Mouse (Mus musculus): Measurements from ENCODE around the gene Palld. TPM values are rescaled to one million over a fixed set of nuclear protein-coding genes. Genes with fewer than 3 reads are reported as not detected.

Palld gene
- polyA plus RNA-seq, 1 experiment from 2014 or later: 7.2 TPM

- 93% methylated on average over 5 of the region's 5 CpGs for WGBS (ENCODE audit: missing documents)
- H3K27ac ChIP-seq: no peak overlapping the region
- H3K4me3 ChIP-seq (ENCODE audit: inconsistent target): no peak overlapping the region
- no peaks in the 10 kb centered on the region for H3K79me2 ChIP-seq (ENCODE audit: inconsistent target)
- H3K36me3 ChIP-seq (ENCODE audit: inconsistent target): no peaks in the 10 kb centered on the region
Observed at GRCm38 (mm10) chr8:61561220-61561619, 341.3 kb downstream of the Palld start.

DNA sequence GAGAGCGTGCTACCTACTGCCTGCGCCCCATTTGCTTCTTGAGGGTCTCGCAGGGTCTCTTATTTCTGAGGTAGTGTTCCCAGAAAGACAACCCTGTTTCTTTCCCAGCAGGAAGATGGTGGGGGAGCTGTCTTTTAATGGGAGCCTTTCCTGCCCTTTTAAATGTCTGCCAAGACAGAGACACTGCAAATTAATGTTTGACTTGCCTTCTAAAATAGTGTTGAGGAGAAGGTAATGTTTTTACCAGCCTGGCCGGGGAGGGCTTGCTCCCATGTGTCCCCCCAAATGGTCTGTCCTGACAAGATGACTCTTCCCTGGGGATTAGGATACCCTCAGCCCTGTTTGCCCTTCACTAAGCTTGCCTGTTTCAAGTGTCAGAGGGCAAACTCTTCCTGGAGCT, 342.5 kb downstream of the Palld start:
- no peaks in the 10 kb centered on the region for H3K36me3 ChIP-seq (ENCODE audit: inconsistent target)
- no peak overlapping the region for H3K27ac ChIP-seq
- H3K4me3 ChIP-seq (ENCODE audit: inconsistent target): no peak overlapping the region
- no peaks in the 10 kb centered on the region for H3K79me2 ChIP-seq (ENCODE audit: inconsistent target)
- WGBS (ENCODE audit: missing documents): 100% methylated on average over 4 of the region's 4 CpGs

GRCm38 (mm10) chr8:61559450-61559849, 343.0 kb downstream of the Palld start:
- 96% methylated on average over 5 of the region's 5 CpGs for WGBS (ENCODE audit: missing documents)
- H3K4me3 ChIP-seq (ENCODE audit: inconsistent target): no peak overlapping the region
- no peaks in the 10 kb centered on the region for H3K79me2 ChIP-seq (ENCODE audit: inconsistent target)
- H3K36me3 ChIP-seq (ENCODE audit: inconsistent target): no peaks in the 10 kb centered on the region
- no peak overlapping the region for H3K27ac ChIP-seq

- H3K36me3 ChIP-seq (ENCODE audit: inconsistent target): no peaks in the 10 kb centered on the region
- WGBS (ENCODE audit: missing documents): 68% methylated on average over 12 of the region's 12 CpGs
- H3K27ac ChIP-seq: no peak overlapping the region
Observed at GRCm38 (mm10) chr8:61558051-61558846, 344.2 kb downstream of the Palld start.

GRCm38 (mm10) chr8:61557036-61557435, 345.5 kb downstream of the Palld start:
- Histone ChIP-seq H3K79me2 (ENCODE audit: inconsistent target) (no peaks in the 10 kb centered on the region), H3K4me3 (ENCODE audit: inconsistent target) (no peak overlapping the region), H3K27ac (no peak overlapping the region), H3K36me3 (ENCODE audit: inconsistent target) (no peaks in the 10 kb centered on the region)

More at GRCm38 (mm10) chr8:61558051-61558846, 344.2 kb downstream of the Palld start:
- no peak overlapping the region for H3K4me3 ChIP-seq (ENCODE audit: inconsistent target)
- H3K79me2 ChIP-seq (ENCODE audit: inconsistent target): no peaks in the 10 kb centered on the region

GRCm38 (mm10) chr8:61556219-61556618, 346.3 kb downstream of the Palld start:
- WGBS (ENCODE audit: missing documents): 94% methylated on average over 8 of the region's 8 CpGs
- H3K27ac ChIP-seq: no peak overlapping the region
- no peaks in the 10 kb centered on the region for H3K79me2 ChIP-seq (ENCODE audit: inconsistent target)
- H3K36me3 ChIP-seq (ENCODE audit: inconsistent target): no peaks in the 10 kb centered on the region
- no peak overlapping the region for H3K4me3 ChIP-seq (ENCODE audit: inconsistent target)

DNA sequence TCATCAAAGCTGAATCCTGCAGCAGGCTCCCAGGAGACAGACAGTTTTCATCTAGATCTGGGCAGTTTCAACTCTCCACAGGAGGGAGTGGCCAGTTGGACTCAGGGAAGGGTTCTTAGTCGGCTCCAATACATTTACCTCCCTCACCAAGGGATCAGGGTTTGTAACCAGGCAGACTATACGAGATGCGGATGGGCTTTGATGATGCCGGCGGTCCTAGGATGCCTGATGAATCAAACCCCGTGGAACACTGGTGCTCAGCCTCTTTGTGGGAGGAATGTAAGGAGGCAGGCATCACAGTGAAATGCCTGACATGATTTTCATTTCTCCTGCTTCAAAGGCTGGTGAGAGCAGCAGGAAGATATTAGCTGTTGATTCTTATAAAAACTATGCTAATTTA, 347.1 kb downstream of the Palld start:
- Histone ChIP-seq H3K4me3 (ENCODE audit: inconsistent target) (no peak overlapping the region), H3K27ac (no peak overlapping the region), H3K79me2 (ENCODE audit: inconsistent target) (no peaks in the 10 kb centered on the region), H3K36me3 (ENCODE audit: inconsistent target) (no peaks in the 10 kb centered on the region)
- 92% methylated on average over 6 of the region's 6 CpGs for WGBS (ENCODE audit: missing documents)

GRCm38 (mm10) chr8:61552755-61553402, 349.6 kb downstream of the Palld start:
- Histone ChIP-seq H3K36me3 (ENCODE audit: inconsistent target) (no peaks in the 10 kb centered on the region), H3K4me3 (ENCODE audit: inconsistent target) (no peak overlapping the region), H3K79me2 (ENCODE audit: inconsistent target) (no peaks in the 10 kb centered on the region), H3K27ac (no peak overlapping the region)
- 85% methylated on average over 8 of the region's 8 CpGs for WGBS (ENCODE audit: missing documents)

DNA sequence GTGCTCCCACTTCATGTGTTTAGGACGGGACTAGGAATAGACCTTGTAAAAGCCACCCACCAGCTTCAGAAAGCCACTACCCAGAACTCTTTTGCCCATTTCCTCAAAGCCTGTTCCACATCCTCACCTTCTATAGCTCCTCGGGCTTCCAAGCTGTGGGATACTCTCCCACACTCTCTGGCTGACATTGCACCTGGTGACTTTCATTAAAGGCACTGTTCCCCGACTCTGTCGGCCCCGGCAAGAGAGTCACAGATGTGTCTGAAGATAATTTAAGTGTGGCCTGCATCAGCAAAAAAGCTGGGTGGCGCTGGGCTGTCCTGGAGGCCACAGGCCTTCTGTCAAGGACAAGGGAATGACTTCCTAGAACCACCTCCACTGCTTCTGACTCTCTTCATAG, 350.3 kb downstream of the Palld start:
- WGBS (ENCODE audit: missing documents): 79% methylated on average over 6 of the region's 6 CpGs
- Histone ChIP-seq H3K4me3 (ENCODE audit: inconsistent target) (no peak overlapping the region), H3K27ac (no peak overlapping the region), H3K79me2 (ENCODE audit: inconsistent target) (no peaks in the 10 kb centered on the region), H3K36me3 (ENCODE audit: inconsistent target) (no peaks in the 10 kb centered on the region)

GRCm38 (mm10) chr8:61550006-61550748, 352.3 kb downstream of the Palld start:
- no peak overlapping the region for H3K4me3 ChIP-seq (ENCODE audit: inconsistent target)
- 97% methylated on average over 22 of the region's 27 CpGs for WGBS (ENCODE audit: missing documents)
- H3K27ac ChIP-seq: no peak overlapping the region
- H3K36me3 ChIP-seq (ENCODE audit: inconsistent target): no peaks in the 10 kb centered on the region
- no peaks in the 10 kb centered on the region for H3K79me2 ChIP-seq (ENCODE audit: inconsistent target)

- WGBS (ENCODE audit: missing documents): 95% methylated on average over 32 of the region's 41 CpGs
- Histone ChIP-seq H3K79me2 (ENCODE audit: inconsistent target) (no peaks in the 10 kb centered on the region), H3K36me3 (ENCODE audit: inconsistent target) (no peaks in the 10 kb centered on the region), H3K4me3 (ENCODE audit: inconsistent target) (no peak overlapping the region), H3K27ac (no peak overlapping the region)
Observed at GRCm38 (mm10) chr8:61549585-61549984, 352.9 kb downstream of the Palld start.

DNA sequence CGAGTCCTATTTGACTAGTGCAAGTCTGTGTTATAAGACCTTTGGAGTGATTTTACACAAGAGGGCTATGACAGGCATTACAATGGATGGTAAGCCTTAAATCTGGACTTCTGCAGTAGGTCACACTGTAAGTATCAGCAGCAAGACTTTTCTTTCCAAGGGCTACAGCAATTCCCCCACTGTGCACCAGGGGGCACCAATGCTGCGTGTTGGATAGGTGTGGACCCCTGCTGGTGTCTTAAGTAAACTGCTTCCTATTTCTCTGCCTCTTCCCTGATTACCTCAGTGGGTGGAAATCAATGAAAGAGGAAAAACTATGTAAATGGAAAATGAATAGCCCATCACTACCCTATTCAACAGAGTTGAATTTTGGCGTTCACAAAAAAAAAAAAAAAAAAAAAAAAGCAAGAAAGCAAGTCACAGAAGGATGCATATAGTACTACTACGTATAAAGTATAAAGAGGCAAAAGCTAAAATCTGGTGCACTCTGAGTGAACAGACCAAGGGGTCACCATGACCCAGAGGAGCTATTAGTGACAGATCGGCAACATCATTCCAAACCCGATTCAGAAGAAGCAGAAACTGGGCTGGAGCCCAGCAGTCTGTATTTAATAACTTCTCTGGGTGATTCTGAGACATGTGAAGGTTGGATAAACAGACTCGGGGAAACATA, 362.5 kb downstream of the Palld start:
- no peak overlapping the region for H3K27ac ChIP-seq
- 65% methylated on average over 7 of the region's 7 CpGs for WGBS (ENCODE audit: missing documents)
- no peaks in the 10 kb centered on the region for H3K79me2 ChIP-seq (ENCODE audit: inconsistent target)
- no peak overlapping the region for H3K4me3 ChIP-seq (ENCODE audit: inconsistent target)
- no peaks in the 10 kb centered on the region for H3K36me3 ChIP-seq (ENCODE audit: inconsistent target)

DNA sequence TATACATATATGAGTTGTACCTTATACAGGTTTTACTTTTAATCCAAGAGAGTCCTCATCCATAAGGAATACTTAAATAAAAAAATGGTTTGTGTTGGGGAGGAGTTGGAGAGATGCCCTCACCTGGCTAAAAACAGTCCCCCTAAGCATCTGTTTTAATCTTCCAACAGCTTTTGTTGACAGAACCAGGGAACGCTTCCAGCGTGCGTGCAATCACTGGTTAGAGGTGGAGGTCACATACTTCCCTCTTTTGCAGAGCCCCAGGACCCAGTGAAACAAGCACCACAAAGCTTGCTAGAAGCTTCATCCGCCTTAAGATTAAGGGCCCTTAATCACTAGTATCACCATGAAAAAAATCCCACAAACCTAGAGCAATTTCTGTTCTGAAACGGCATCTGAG, 365.0 kb downstream of the Palld start:
- H3K27ac ChIP-seq: no peak overlapping the region
- WGBS (ENCODE audit: missing documents): 66% methylated on average over 5 of the region's 5 CpGs

DNA sequence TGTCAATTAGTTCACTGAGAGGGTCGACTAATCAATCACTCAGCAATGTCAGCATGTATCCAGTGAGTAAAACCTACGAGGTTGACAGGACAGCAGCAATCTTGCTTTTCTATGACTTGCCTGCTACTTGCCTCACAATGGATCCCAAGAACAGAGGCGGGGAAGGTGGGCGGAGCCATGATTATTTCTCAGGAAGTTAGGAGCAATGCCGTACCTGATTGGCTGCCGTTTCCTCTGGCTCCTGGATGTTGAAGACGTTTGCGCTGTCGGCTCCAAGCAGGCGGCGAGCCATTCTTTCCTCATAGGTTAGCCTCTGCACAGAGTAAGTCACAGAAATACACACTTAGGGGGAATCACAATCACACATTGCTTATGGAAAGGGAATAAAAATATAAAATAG, 367.0 kb downstream of the Palld start:
- Histone ChIP-seq H3K79me2 (ENCODE audit: inconsistent target) (no peaks in the 10 kb centered on the region), H3K27ac (no peak overlapping the region), H3K36me3 (ENCODE audit: inconsistent target) (no peaks in the 10 kb centered on the region), H3K4me3 (ENCODE audit: inconsistent target) (no peak overlapping the region)
- WGBS (ENCODE audit: missing documents): 97% methylated on average over 11 of the region's 11 CpGs

More for the DNA sequence above, 365.0 kb downstream of the Palld start:
- no peak overlapping the region for H3K4me3 ChIP-seq (ENCODE audit: inconsistent target)
- no peaks in the 10 kb centered on the region for H3K79me2 ChIP-seq (ENCODE audit: inconsistent target)
- H3K36me3 ChIP-seq (ENCODE audit: inconsistent target): no peaks in the 10 kb centered on the region

All from macrophage (primary cell).